Mouse (Mus musculus) CH12.LX (cell line): ENCODE results near the gene Cacna1a.

Experiments used
- BHLHE40 ChIP-seq: IDR thresholded peaks from 2 replicates; pipeline ENCODE4 v1.6.1; 2011; ENCODE audit warnings: mild to moderate bottlenecking, low read depth, low read length, improper control_type of control experiment
- CHD2 ChIP-seq: IDR thresholded peaks from 2 replicates; pipeline ENCODE4 v1.6.1; 2011; ENCODE audit warnings: low read length, improper control_type of control experiment
- CTCF ChIP-seq, 2 experiments: IDR thresholded peaks in 1 of 2; conservative IDR thresholded peaks in 1 of 2; 2 replicates each; pipeline ENCODE4 v1.5.1; 2011 to 2012; ENCODE audit warnings: low read depth in 2 of 2, low read length in 2 of 2, improper control_type of control experiment in 1 of 2, inconsistent platforms in 1 of 2, mild to moderate bottlenecking in 1 of 2, moderate library complexity in 1 of 2
- EP300 ChIP-seq: IDR thresholded peaks from 2 replicates; pipeline ENCODE4 v1.6.1; 2011; ENCODE audit warnings: low read length, improper control_type of control experiment
- GABPA ChIP-seq: IDR thresholded peaks from 2 replicates; pipeline ENCODE4 v1.6.1; 2012; ENCODE audit warnings: low read depth, low read length, improper control_type of control experiment, inconsistent platforms; ENCODE audit not compliant: insufficient replicate concordance
- MAX ChIP-seq: IDR thresholded peaks from 2 replicates; pipeline ENCODE4 v1.6.1; 2011; ENCODE audit warnings: low read length, improper control_type of control experiment
- NELFE ChIP-seq: IDR thresholded peaks from 2 replicates; pipeline ENCODE4 v1.6.1; 2011; ENCODE audit warnings: low read depth, low read length, improper control_type of control experiment
- POLR2A ChIP-seq: IDR thresholded peaks from 2 replicates; pipeline ENCODE4 v1.6.1; 2011; ENCODE audit warnings: low read depth, mild to moderate bottlenecking, improper control_type of control experiment, low read length
- SMC3 ChIP-seq: IDR thresholded peaks from 2 replicates; pipeline ENCODE4 v1.6.1; 2011; ENCODE audit warnings: low read depth, low read length, improper control_type of control experiment
- TCF12 ChIP-seq: IDR thresholded peaks from 2 replicates; pipeline ENCODE4 v1.6.1; 2014; ENCODE audit warnings: low read depth, mild to moderate bottlenecking, inconsistent platforms, low read length, improper control_type of control experiment
- USF1 ChIP-seq: IDR thresholded peaks from 2 replicates; pipeline ENCODE4 v1.6.1; 2014; ENCODE audit warnings: low read depth, mild to moderate bottlenecking, inconsistent platforms, low read length, improper control_type of control experiment
- USF2 ChIP-seq: conservative IDR thresholded peaks from 2 replicates; pipeline ENCODE4 v1.6.1; 2011; ENCODE audit warnings: low read depth, low read length, improper control_type of control experiment
- ZNF384 ChIP-seq: IDR thresholded peaks from 2 replicates; pipeline ENCODE4 v1.6.1; 2012; ENCODE audit warnings: low read depth, low read length, improper control_type of control experiment, inconsistent platforms

DNA sequence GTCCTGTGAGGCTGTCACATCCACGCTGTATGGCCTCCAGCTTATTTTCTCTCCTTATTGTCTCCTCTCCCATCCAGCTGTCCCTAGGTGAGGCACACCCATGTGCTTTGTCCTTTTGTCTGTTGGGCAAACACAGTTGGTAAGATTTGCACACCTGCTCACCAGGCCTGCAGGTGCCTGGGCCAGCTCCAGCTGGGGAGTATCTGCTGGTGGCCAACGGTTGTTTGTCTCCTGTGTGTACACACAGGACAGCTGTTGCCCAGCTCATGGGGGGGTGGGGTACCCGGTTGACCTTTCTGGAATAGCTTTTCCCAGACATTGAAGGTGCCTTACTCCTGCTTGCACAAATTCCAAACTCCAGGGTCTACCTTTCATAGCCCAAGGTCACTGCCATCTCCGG is 37.3 kb upstream of the Cacna1a start:
- TF ChIP-seq USF2 (no peak), EP300 (no peak), NELFE (no peak), TCF12 (no peak), CTCF (conservative IDR thresholded peaks at IDR 0.05 in 1 of 2, IDR thresholded peaks at IDR 0.05 in 1 of 2; ENCODE audit: low read depth in 2 of 2, low read length in 2 of 2) (no peak), BHLHE40 (no peak), CHD2 (no peak), USF1 (no peak), GABPA (no peak), SMC3 (no peak), POLR2A (no peak), MAX (no peak), ZNF384 (no peak)
